Mouse (Mus musculus) testis, adult 2 months (tissue): Measurements from ENCODE around the gene H2afv.

Source experiments
- CTCF ChIP-seq: fragments of 200-500 bp; IDR thresholded peaks from 2 replicates; pipeline ENCODE4 v1.5.1; 2012; ENCODE audit warnings: low read depth, mild to moderate bottlenecking, inconsistent platforms, low read length, moderate library complexity; ENCODE audit not compliant: control insufficient read depth, insufficient read depth, insufficient replicate concordance
- POLR2A ChIP-seq: fragments of 200-500 bp; IDR thresholded peaks from 2 replicates; pipeline ENCODE4 v1.6.1; 2012; ENCODE audit warnings: low read depth, mild to moderate bottlenecking, inconsistent platforms, low read length, moderate library complexity; ENCODE audit not compliant: control insufficient read depth

GRCm38 (mm10) chr11:6395565-6395964, 48.7 kb downstream of the H2afv start:
- TF ChIP-seq POLR2A (no peak), CTCF (no peak)
